Mouse (Mus musculus): Measurements from ENCODE around the gene Cdkal1.

DNA sequence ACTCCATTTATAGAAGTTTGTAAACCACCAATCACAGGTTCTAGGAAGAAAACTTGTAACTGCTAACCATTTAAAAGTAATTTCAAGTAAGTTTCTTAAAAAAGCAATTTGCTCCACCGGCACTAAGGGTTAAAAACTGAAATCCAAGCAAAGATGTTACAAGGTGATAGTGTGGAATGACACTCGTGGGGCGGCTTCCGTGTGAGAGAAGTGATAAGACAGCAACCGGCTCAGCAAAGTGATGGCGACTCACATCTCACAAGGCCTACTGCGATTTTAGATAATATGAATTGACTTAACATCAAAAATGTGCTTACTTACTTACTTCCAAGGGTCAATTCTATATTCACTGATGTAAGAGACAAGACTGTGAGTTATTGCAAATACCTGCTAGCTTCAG, 167.6 kb downstream of the Cdkal1 start:
- no peak for TF ChIP-seq MAFK (IDR thresholded peaks at IDR 0.05; ENCODE audit: insufficient read depth, low read depth, low read length)
- TF ChIP-seq ZNF384 (IDR thresholded peaks at IDR 0.05; ENCODE audit: low read depth, low read length): no peak
- TF ChIP-seq ZC3H11A (IDR thresholded peaks at IDR 0.05; ENCODE audit: borderline replicate concordance, low read depth, low read length): no peak

All from ES-E14 (cell line).